Mouse (Mus musculus): ENCODE measurements around the gene Gm17324.
A peak's percentile ranks its signal among the peaks of the same experiment; 100 is the strongest.
"Not testable (repeated sequence)": the region's sequence is repeated elsewhere in the genome, so short reads cannot be mapped to it uniquely, and the experiment has no call there.

Gm17324 gene

GRCm38 (mm10) chr9:78447973-78448873 lies at the start of gene Gm17324, which contains the start of gene Mto1:
Gene Gm17324 (minus strand): TSS chr9:78448786.
Gene Mto1 (plus strand): TSS chr9:78448208.
- peak; percentile 91 for DNase-seq (ENCODE audit: low read depth, low spot score)

- no peak for DNase-seq (ENCODE audit: low read depth, low spot score)
These were observed 44.6 kb upstream of the Gm17324 start for GRCm38 (mm10) chr9:78493171-78493570.

- DNase-seq (ENCODE audit: low read depth, low spot score) = no peak
These were observed 43.7 kb upstream of the Gm17324 start for GRCm38 (mm10) chr9:78492254-78492653.

- no peak for DNase-seq (ENCODE audit: low read depth, low spot score)
These were observed 42.6 kb upstream of the Gm17324 start for GRCm38 (mm10) chr9:78491169-78491568.

GRCm38 (mm10) chr9:78488890-78489420 lies 40.4 kb upstream of the Gm17324 start, which contains the start of gene Eef1a1:
Gene Eef1a1 (minus strand): TSS chr9:78489151.
- no peak for DNase-seq (ENCODE audit: low read depth, low spot score)

GRCm38 (mm10) chr9:78488021-78488420 lies 39.4 kb upstream of the Gm17324 start:
- not testable (repeated sequence) for DNase-seq (ENCODE audit: low read depth, low spot score)

- no peak for DNase-seq (ENCODE audit: low read depth, low spot score)
These were observed 36.1 kb upstream of the Gm17324 start for GRCm38 (mm10) chr9:78484660-78485059.

GRCm38 (mm10) chr9:78482386-78482785 lies 33.8 kb upstream of the Gm17324 start:
- DNase-seq (ENCODE audit: low read depth, low spot score) = no peak

- peak; percentile 94 for DNase-seq (ENCODE audit: low read depth, low spot score)
These were observed 33.1 kb upstream of the Gm17324 start for GRCm38 (mm10) chr9:78481423-78482331.

GRCm38 (mm10) chr9:78480706-78481358 lies 32.2 kb upstream of the Gm17324 start:
- DNase-seq (ENCODE audit: low read depth, low spot score) = peak; percentile 63

- DNase-seq (ENCODE audit: low read depth, low spot score) = not testable (repeated sequence)
These were observed 31.6 kb upstream of the Gm17324 start for GRCm38 (mm10) chr9:78480227-78480626.

- not testable (repeated sequence) for DNase-seq (ENCODE audit: low read depth, low spot score)
These were observed 30.7 kb upstream of the Gm17324 start for GRCm38 (mm10) chr9:78479308-78479707.

- DNase-seq (ENCODE audit: low read depth, low spot score) = not testable (repeated sequence)
These were observed 29.5 kb upstream of the Gm17324 start for GRCm38 (mm10) chr9:78478009-78478605.

GRCm38 (mm10) chr9:78477021-78477551 lies 28.5 kb upstream of the Gm17324 start:
- DNase-seq (ENCODE audit: low read depth, low spot score) = no peak

- no peak for DNase-seq (ENCODE audit: low read depth, low spot score)
These were observed 28.0 kb upstream of the Gm17324 start for GRCm38 (mm10) chr9:78476531-78477020.

GRCm38 (mm10) chr9:78475873-78476272 lies 27.3 kb upstream of the Gm17324 start:
- no peak for DNase-seq (ENCODE audit: low read depth, low spot score)

- no peak for DNase-seq (ENCODE audit: low read depth, low spot score)
These were observed 26.8 kb upstream of the Gm17324 start for GRCm38 (mm10) chr9:78475383-78475780.

- no peak for DNase-seq (ENCODE audit: low read depth, low spot score)
These were observed 26.3 kb upstream of the Gm17324 start for GRCm38 (mm10) chr9:78474771-78475382.

GRCm38 (mm10) chr9:78474270-78474669 lies 25.7 kb upstream of the Gm17324 start:
- no peak for DNase-seq (ENCODE audit: low read depth, low spot score)

GRCm38 (mm10) chr9:78473588-78473987 lies 25.0 kb upstream of the Gm17324 start:
- DNase-seq (ENCODE audit: low read depth, low spot score) = no peak

Data from retina, adult 2 months (tissue).